Mouse (Mus musculus) MEL (cell line): Measurements from ENCODE around the gene Rpa2.

Experiments
- CHD1 ChIP-seq: IDR thresholded peaks from 2 replicates; pipeline ENCODE4 v1.6.1; 2012; ENCODE audit warnings: low read depth, mild to moderate bottlenecking, inconsistent platforms, low read length, improper control_type of control experiment
- CTCF ChIP-seq, 3 experiments: IDR thresholded peaks in 2 of 3; conservative IDR thresholded peaks in 1 of 3; 2 replicates each; pipeline ENCODE4 v1.5.1; 2011 to 2012; ENCODE audit warnings: low read length in 3 of 3, low read depth in 2 of 3, mild to moderate bottlenecking in 2 of 3, improper control_type of control experiment in 1 of 3, inconsistent platforms in 1 of 3, mixed read lengths in 1 of 3, moderate library complexity in 1 of 3; ENCODE audit not compliant: control insufficient read depth in 1 of 3, insufficient read depth in 1 of 3, poor library complexity in 1 of 3, severe bottlenecking in 1 of 3
- GATA1 ChIP-seq: IDR thresholded peaks from 2 replicates; pipeline ENCODE4 v1.6.1; 2011; ENCODE audit warnings: low read depth, low read length, improper control_type of control experiment
- KAT2A ChIP-seq: conservative IDR thresholded peaks from 2 replicates; pipeline ENCODE4 v1.6.1; 2012; ENCODE audit warnings: low read depth, low read length, improper control_type of control experiment, inconsistent platforms
- MEF2A ChIP-seq: IDR thresholded peaks from 2 replicates; pipeline ENCODE4 v1.6.1; 2014; ENCODE audit warnings: low read depth, mild to moderate bottlenecking, inconsistent platforms, low read length, improper control_type of control experiment; ENCODE audit not compliant: poor library complexity, insufficient replicate concordance, severe bottlenecking; ENCODE audit errors: extremely low read depth
- NELFE ChIP-seq: IDR thresholded peaks from 2 replicates; pipeline ENCODE4 v1.6.1; 2011; ENCODE audit warnings: low read depth, low read length, improper control_type of control experiment
- POLR2A ChIP-seq, 2 experiments: IDR thresholded peaks; 2 replicates each; pipeline ENCODE4 v1.6.1; 2011 to 2012; ENCODE audit warnings: low read length in 2 of 2, mild to moderate bottlenecking in 2 of 2, control low read depth in 1 of 2, improper control_type of control experiment in 1 of 2, low read depth in 1 of 2, moderate library complexity in 1 of 2; ENCODE audit not compliant: control insufficient read depth in 1 of 2, insufficient read depth in 1 of 2, poor library complexity in 1 of 2
- RAD21 ChIP-seq: IDR thresholded peaks from 2 replicates; pipeline ENCODE4 v1.6.1; 2011; ENCODE audit warnings: mild to moderate bottlenecking, low read depth, low read length, improper control_type of control experiment
- TAL1 ChIP-seq: IDR thresholded peaks from 2 replicates; pipeline ENCODE4 v1.6.1; 2012; ENCODE audit warnings: mild to moderate bottlenecking, inconsistent platforms, low read length, moderate library complexity, mixed read lengths
- USF1 ChIP-seq: IDR thresholded peaks from 2 replicates; pipeline ENCODE4 v1.6.1; 2014; ENCODE audit warnings: low read depth, mild to moderate bottlenecking, inconsistent platforms, low read length, improper control_type of control experiment, moderate library complexity
- ZNF384 ChIP-seq: IDR thresholded peaks from 2 replicates; pipeline ENCODE4 v1.6.1; 2012; ENCODE audit warnings: low read depth, mild to moderate bottlenecking, inconsistent platforms, low read length, improper control_type of control experiment

DNA sequence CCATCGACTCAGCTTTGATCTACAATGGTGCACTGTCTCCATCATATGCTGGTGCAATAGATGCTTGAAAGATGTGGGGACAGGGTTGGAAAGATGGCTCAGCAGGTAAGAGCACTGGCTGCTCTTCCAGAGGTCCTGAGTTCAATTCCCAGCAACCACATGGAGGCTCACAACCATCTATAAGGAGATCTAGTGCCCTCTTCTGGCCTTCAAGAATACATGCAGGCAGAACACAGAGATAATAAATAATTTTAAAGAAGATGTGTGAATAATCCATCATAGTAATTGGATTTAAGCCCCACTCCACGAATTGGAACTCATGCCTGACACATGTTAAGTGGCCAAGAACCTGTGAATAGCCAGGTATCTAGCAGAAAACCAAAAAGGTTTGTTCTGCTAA is 50.3 kb downstream of the Rpa2 start:
- TF ChIP-seq CTCF (IDR thresholded peaks at IDR 0.05 in 2 of 3, conservative IDR thresholded peaks at IDR 0.05 in 1 of 3; ENCODE audit: control insufficient read depth in 1 of 3, insufficient read depth in 1 of 3, low read depth in 2 of 3, low read length in 3 of 3, poor library complexity in 1 of 3, severe bottlenecking in 1 of 3) (peak in 2 of 3 experiments; percentile 34 to 51; a peak in 4 of 6 replicates), USF1 (no peak), POLR2A (IDR thresholded peaks at IDR 0.05; ENCODE audit: control insufficient read depth in 1 of 2, insufficient read depth in 1 of 2, low read depth in 1 of 2, low read length in 2 of 2, poor library complexity in 1 of 2) (no peak), MEF2A (no peak), TAL1 (no peak), GATA1 (no peak), NELFE (no peak), RAD21 (peak; percentile 49), KAT2A (no peak), CHD1 (no peak), ZNF384 (no peak)
